ENCODE assay signal across 5 mouse cellular contexts in genomic region chr8:87842096-87842495, GRCm38 (mm10).
DNase-seq lines count a peak whose midpoint lies in the region; ATAC-seq lines count a peak whose summit lies in the region.
"Not testable (repeated sequence)": the region's sequence is repeated elsewhere in the genome, so short reads cannot be mapped to it uniquely, and the experiment has no call there.

No protein-coding gene starts in this region.

- WGBS in forebrain, embryonic 12.5 days: 80% methylated on average over 11 of the region's 11 CpGs
- 90% methylated on average over 11 of the region's 11 CpGs for WGBS in midbrain, embryonic 12.5 days

- peaks cover 31% of the 10 kb centered on the region for H3K4me1 ChIP-seq in forebrain, embryonic 12.5 days
- peaks cover 26% of the 10 kb centered on the region for H3K4me1 ChIP-seq in midbrain, embryonic 12.5 days

- DNase-seq in adrenal gland, adult (ENCODE audit: inconsistent age in 2 of 2, low spot score in 1 of 2): peak; percentile 62 to 85
- DNase-seq in adrenal gland, adult 8-10 months: peak; percentile 32
- peak; percentile 32 to 41 for DNase-seq in adrenal gland, postnatal 36 days

- not testable (repeated sequence) for H3K9me3 ChIP-seq in forebrain, embryonic 12.5 days; midbrain, embryonic 12.5 days

- not testable (repeated sequence) for ATAC-seq in forebrain, embryonic 12.5 days (ENCODE audit: low FRiP score); midbrain, embryonic 12.5 days (ENCODE audit: low FRiP score, low read depth)

- not testable (repeated sequence) for H3K4me3 ChIP-seq in forebrain, embryonic 12.5 days (replicated peaks); midbrain, embryonic 12.5 days

- H3K27me3 ChIP-seq in forebrain, embryonic 12.5 days; midbrain, embryonic 12.5 days: not testable (repeated sequence)

- H3K9ac ChIP-seq in forebrain, embryonic 12.5 days; midbrain, embryonic 12.5 days (replicated peaks): not testable (repeated sequence)

- peaks cover 13% of the 10 kb centered on the region for H3K36me3 ChIP-seq in forebrain, embryonic 12.5 days (replicated peaks)
- peaks cover 21% of the 10 kb centered on the region for H3K36me3 ChIP-seq in midbrain, embryonic 12.5 days

- not testable (repeated sequence) for H3K4me2 ChIP-seq in forebrain, embryonic 12.5 days; midbrain, embryonic 12.5 days (replicated peaks)

- 0 out of 2 replicates have a peak overlapping the region, but pooled peaks have one; percentile 42 for H3K27ac ChIP-seq in forebrain, embryonic 12.5 days
- 0 out of 2 replicates have a peak overlapping the region, but pooled peaks have one; percentile 35 for H3K27ac ChIP-seq in midbrain, embryonic 12.5 days (replicated peaks)
